Mouse (Mus musculus): ENCODE data around the gene Bicdl2.

Gene Bicdl2

GRCm38 (mm10) chr17:23674271-23674952, 14.1 kb downstream of the Bicdl2 start:
- DNase-seq (ENCODE audit: low read depth) = peak; percentile 66

- peak; percentile 92 for DNase-seq (ENCODE audit: low read depth)
Observed at GRCm38 (mm10) chr17:23675127-23675526, 14.8 kb downstream of the Bicdl2 start.

GRCm38 (mm10) chr17:23675564-23676281, 15.4 kb downstream of the Bicdl2 start:
- peak; percentile 94 for DNase-seq (ENCODE audit: low read depth)

- DNase-seq (ENCODE audit: low read depth) = peak; percentile 89
Observed at GRCm38 (mm10) chr17:23676473-23677031, 16.2 kb downstream of the Bicdl2 start.

GRCm38 (mm10) chr17:23677236-23677679, 17.0 kb downstream of the Bicdl2 start, which contains the start of gene Tnfrsf12a:
Tnfrsf12a (minus strand) TSS chr17:23677468.
- peak; percentile 95 for DNase-seq (ENCODE audit: low read depth)

- DNase-seq (ENCODE audit: low read depth) = no peak
Observed at GRCm38 (mm10) chr17:23679127-23679835, 19.0 kb downstream of the Bicdl2 start, which contains the start of gene Cldn6. Cldn6 (plus strand) TSS chr17:23679249.

GRCm38 (mm10) chr17:23680336-23680735, 20.0 kb downstream of the Bicdl2 start:
- no peak for DNase-seq (ENCODE audit: low read depth)

GRCm38 (mm10) chr17:23681086-23681485, 20.8 kb downstream of the Bicdl2 start:
- peak; percentile 69 for DNase-seq (ENCODE audit: low read depth)

GRCm38 (mm10) chr17:23682092-23682491, 21.8 kb downstream of the Bicdl2 start:
- DNase-seq (ENCODE audit: low read depth) = no peak

- DNase-seq (ENCODE audit: low read depth) = no peak
Observed at GRCm38 (mm10) chr17:23682530-23682929, 22.2 kb downstream of the Bicdl2 start.

GRCm38 (mm10) chr17:23683226-23683625, 22.9 kb downstream of the Bicdl2 start:
- peak; percentile 82 for DNase-seq (ENCODE audit: low read depth)

GRCm38 (mm10) chr17:23683856-23684672, 23.8 kb downstream of the Bicdl2 start, which contains the start of gene Cldn9:
Cldn9 (minus strand) TSS chr17:23684026.
- no peak for DNase-seq (ENCODE audit: low read depth)

GRCm38 (mm10) chr17:23694491-23694890, 34.2 kb downstream of the Bicdl2 start:
- DNase-seq (ENCODE audit: low read depth) = peak; percentile 66

- DNase-seq (ENCODE audit: low read depth) = no peak
Observed at GRCm38 (mm10) chr17:23695801-23696200, 35.5 kb downstream of the Bicdl2 start.

GRCm38 (mm10) chr17:23699131-23700077, 39.1 kb downstream of the Bicdl2 start:
- peak; percentile 70 for DNase-seq (ENCODE audit: low read depth)

GRCm38 (mm10) chr17:23700079-23700478, 39.8 kb downstream of the Bicdl2 start:
- peak; percentile 96 for DNase-seq (ENCODE audit: low read depth)

- DNase-seq (ENCODE audit: low read depth) = no peak
Observed at GRCm38 (mm10) chr17:23703301-23703700, 43.0 kb downstream of the Bicdl2 start.

GRCm38 (mm10) chr17:23704741-23705140, 44.4 kb downstream of the Bicdl2 start:
- DNase-seq (ENCODE audit: low read depth) = peak; percentile 76

- no peak for DNase-seq (ENCODE audit: low read depth)
Observed at GRCm38 (mm10) chr17:23705525-23706104, 45.3 kb downstream of the Bicdl2 start.

GRCm38 (mm10) chr17:23706212-23706611, 45.9 kb downstream of the Bicdl2 start:
- peak; percentile 90 for DNase-seq (ENCODE audit: low read depth)

Measured in NIH3T3 (cell line).